Mouse (Mus musculus): ENCODE results near the gene Lamb3. TPM values are rescaled to one million over a fixed set of nuclear protein-coding genes. Genes with fewer than 3 reads are reported as not detected.

The Lamb3 gene
- total and polyA plus RNA-seq, 3 experiments: 10.1 to 14.6 (median 12.3) TPM

DNA sequence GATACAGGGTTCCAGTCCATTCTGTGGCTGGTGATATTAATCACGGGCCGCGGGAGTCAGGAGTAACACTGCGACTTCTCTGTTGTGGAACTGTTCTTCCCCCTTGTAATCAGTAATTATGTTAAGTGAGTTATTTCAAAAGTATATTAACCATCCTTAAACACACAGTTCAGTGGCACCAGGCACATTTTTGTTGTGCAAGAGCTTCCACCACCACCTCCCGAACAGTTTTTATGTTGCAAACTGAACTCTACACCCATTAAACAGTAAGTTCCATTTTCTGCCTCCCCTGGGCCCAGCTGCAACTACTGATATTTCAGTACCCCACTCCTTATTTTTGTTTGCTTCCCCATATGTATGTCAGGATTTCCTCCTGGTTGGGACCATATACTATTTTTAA is 22.1 kb downstream of the Lamb3 start:
- H3K27me3 ChIP-seq (replicated peaks): no peaks in the 10 kb centered on the region
- H3K4me2 ChIP-seq (ENCODE audit: insufficient read depth, low read depth, poor library complexity, severe bottlenecking): no peak overlapping the region
- H3K36me3 ChIP-seq (replicated peaks in 1 of 2; ENCODE audit: control insufficient read depth in 1 of 2, insufficient read depth in 1 of 2, low read length in 1 of 2): peaks cover 0 to 36% of the 10 kb centered on the region in 2 experiments
- TF ChIP-seq RAD21 (IDR thresholded peaks at IDR 0.05; ENCODE audit: low read depth, low read length): no peak
- no peak for TF ChIP-seq SMC3 (IDR thresholded peaks at IDR 0.05; ENCODE audit: low read depth, low read length)
- DNase-seq (ENCODE audit: extremely low read depth): no peak
- peaks cover 11 to 72% of the 10 kb centered on the region in 2 experiments for H3K4me1 ChIP-seq (ENCODE audit: control insufficient read depth in 1 of 2, insufficient read depth in 2 of 2)
- no peak overlapping the region for H3K27ac ChIP-seq (ENCODE audit: insufficient read depth, low read depth)
- in situ Hi-C loops (cut with MboI; ENCODE audit: low pct_ligation_motif_present, low pct_unique_long_range_greater_than_20kb, low sequenced_read_pairs) (no loop called here), dilution Hi-C loops (cut with MboI; ENCODE audit: extremely low pct_ligation_motif_present, extremely low pct_unique_long_range_greater_than_20kb, low sequenced_read_pairs) (no loop called here)
- no peaks in the 10 kb centered on the region for H3K79me2 ChIP-seq (replicated peaks; ENCODE audit: control insufficient read depth, extremely low read depth, insufficient read depth, poor library complexity, severe bottlenecking)
- no peaks in the 10 kb centered on the region for H3K9me3 ChIP-seq (replicated peaks; ENCODE audit: low read length)
- no peak overlapping the region for H3K4me3 ChIP-seq (replicated peaks in 1 of 3; ENCODE audit: low read depth in 2 of 3, low read length in 2 of 3, poor library complexity in 1 of 3)
- no peak overlapping the region for H3K9ac ChIP-seq (ENCODE audit: insufficient read depth, low read depth)

DNA sequence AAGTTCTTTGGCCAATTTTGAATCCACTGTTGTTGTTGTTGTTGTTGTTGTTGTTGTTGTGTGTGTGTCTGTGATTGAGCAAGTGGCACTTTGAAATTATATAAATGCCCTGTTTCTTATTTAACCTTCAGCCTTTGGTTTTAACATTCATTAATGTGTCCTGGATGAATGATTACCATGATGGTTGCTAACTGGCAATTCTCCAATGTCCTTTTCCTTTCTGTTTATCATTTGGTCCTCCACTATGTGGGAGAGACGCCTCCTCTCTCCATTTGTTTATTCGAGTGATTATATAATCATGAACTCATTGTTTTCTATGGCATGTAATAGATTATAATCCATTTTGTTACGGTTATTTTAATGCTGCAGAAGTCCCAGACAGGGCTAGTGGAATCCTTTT is 23.0 kb downstream of the Lamb3 start:
- Histone ChIP-seq H3K79me2 (replicated peaks; ENCODE audit: control insufficient read depth, extremely low read depth, insufficient read depth, poor library complexity, severe bottlenecking) (no peaks in the 10 kb centered on the region), H3K9ac (ENCODE audit: insufficient read depth, low read depth) (no peak overlapping the region), H3K4me1 (ENCODE audit: control insufficient read depth in 1 of 2, insufficient read depth in 2 of 2) (peaks cover 11 to 71% of the 10 kb centered on the region in 2 experiments), H3K36me3 (replicated peaks in 1 of 2; ENCODE audit: control insufficient read depth in 1 of 2, insufficient read depth in 1 of 2, low read length in 1 of 2) (peaks cover 0 to 33% of the 10 kb centered on the region in 2 experiments), H3K27me3 (replicated peaks) (no peaks in the 10 kb centered on the region), H3K9me3 (replicated peaks; ENCODE audit: low read length) (no peaks in the 10 kb centered on the region), H3K27ac (ENCODE audit: insufficient read depth, low read depth) (no peak overlapping the region), H3K4me2 (ENCODE audit: insufficient read depth, low read depth, poor library complexity, severe bottlenecking) (no peak overlapping the region), H3K4me3 (replicated peaks in 1 of 3; ENCODE audit: low read depth in 2 of 3, low read length in 2 of 3, poor library complexity in 1 of 3) (no peak overlapping the region)
- DNase-seq (ENCODE audit: extremely low read depth): no peak
- in situ Hi-C loops (cut with MboI; ENCODE audit: low pct_ligation_motif_present, low pct_unique_long_range_greater_than_20kb, low sequenced_read_pairs): no loop called here
- TF ChIP-seq SIN3A (IDR thresholded peaks at IDR 0.05; ENCODE audit: low read length): no peak
- no peak for TF ChIP-seq ZKSCAN1 (IDR thresholded peaks at IDR 0.05; ENCODE audit: borderline replicate concordance, low read depth, low read length)
- TF ChIP-seq MAZ (IDR thresholded peaks at IDR 0.05; ENCODE audit: low read depth, low read length): no peak
- TF ChIP-seq MEF2A (IDR thresholded peaks at IDR 0.05; ENCODE audit: borderline replicate concordance, low read depth, low read length): no peak
- TF ChIP-seq KAT2A (IDR thresholded peaks at IDR 0.05; ENCODE audit: insufficient replicate concordance, low read length): no peak
- TF ChIP-seq NRF1 (IDR thresholded peaks at IDR 0.05; ENCODE audit: low read depth, low read length): no peak
- no peak for TF ChIP-seq USF1 (IDR thresholded peaks at IDR 0.05; ENCODE audit: low read depth, low read length)
- TF ChIP-seq HCFC1 (IDR thresholded peaks at IDR 0.05; ENCODE audit: low read depth, low read length): no peak
- TF ChIP-seq SMC3 (IDR thresholded peaks at IDR 0.05; ENCODE audit: low read depth, low read length): no peak
- no peak for TF ChIP-seq UBTF (IDR thresholded peaks at IDR 0.05; ENCODE audit: low read depth, low read length)
- no peak for TF ChIP-seq ZMIZ1 (IDR thresholded peaks at IDR 0.05; ENCODE audit: low read depth, low read length)
- no peak for TF ChIP-seq JUND (conservative IDR thresholded peaks at IDR 0.05; ENCODE audit: low read depth, low read length)
- TF ChIP-seq ETS1 (conservative IDR thresholded peaks at IDR 0.05; ENCODE audit: low read depth, low read length): no peak
- TF ChIP-seq GABPA (IDR thresholded peaks at IDR 0.05; ENCODE audit: insufficient replicate concordance, low read depth, low read length): no peak
- TF ChIP-seq JUN (IDR thresholded peaks at IDR 0.05; ENCODE audit: insufficient read depth, low read depth, low read length): no peak
- no peak for TF ChIP-seq POLR2A (IDR thresholded peaks at IDR 0.05; ENCODE audit: low read depth, low read length)
- TF ChIP-seq TCF12 (IDR thresholded peaks at IDR 0.05; ENCODE audit: low read depth, low read length): no peak
- no peak for TF ChIP-seq ZC3H11A (IDR thresholded peaks at IDR 0.05; ENCODE audit: low read depth, low read length)
- no peak for TF ChIP-seq RCOR1 (conservative IDR thresholded peaks at IDR 0.05; ENCODE audit: low read depth, low read length)
- no peak for TF ChIP-seq ZNF384 (IDR thresholded peaks at IDR 0.05; ENCODE audit: low read depth, low read length)
- dilution Hi-C loops (cut with MboI; ENCODE audit: extremely low pct_ligation_motif_present, extremely low pct_unique_long_range_greater_than_20kb, low sequenced_read_pairs): no loop called here

All from CH12.LX (cell line).